Mouse (Mus musculus) erythroblast, embryonic 14.5 days (primary cell): ENCODE measurements at regions not wholly inside any gene's neighbourhood (a gene's known extent, or its start where the extent isn't known, plus 50 kb on each side); places are given as distances from the start of the nearest gene placed in this dataset.

Experiments used
- GATA1 ChIP-seq: IDR thresholded peaks from 2 replicates; pipeline ENCODE4 v1.6.1; 2012; ENCODE audit warnings: low read length, inconsistent platforms, mixed read lengths
- TAL1 ChIP-seq: IDR thresholded peaks from 3 replicates; pipeline ENCODE4 v1.6.1; 2012; ENCODE audit warnings: low read length, inconsistent platforms, mixed read lengths

DNA sequence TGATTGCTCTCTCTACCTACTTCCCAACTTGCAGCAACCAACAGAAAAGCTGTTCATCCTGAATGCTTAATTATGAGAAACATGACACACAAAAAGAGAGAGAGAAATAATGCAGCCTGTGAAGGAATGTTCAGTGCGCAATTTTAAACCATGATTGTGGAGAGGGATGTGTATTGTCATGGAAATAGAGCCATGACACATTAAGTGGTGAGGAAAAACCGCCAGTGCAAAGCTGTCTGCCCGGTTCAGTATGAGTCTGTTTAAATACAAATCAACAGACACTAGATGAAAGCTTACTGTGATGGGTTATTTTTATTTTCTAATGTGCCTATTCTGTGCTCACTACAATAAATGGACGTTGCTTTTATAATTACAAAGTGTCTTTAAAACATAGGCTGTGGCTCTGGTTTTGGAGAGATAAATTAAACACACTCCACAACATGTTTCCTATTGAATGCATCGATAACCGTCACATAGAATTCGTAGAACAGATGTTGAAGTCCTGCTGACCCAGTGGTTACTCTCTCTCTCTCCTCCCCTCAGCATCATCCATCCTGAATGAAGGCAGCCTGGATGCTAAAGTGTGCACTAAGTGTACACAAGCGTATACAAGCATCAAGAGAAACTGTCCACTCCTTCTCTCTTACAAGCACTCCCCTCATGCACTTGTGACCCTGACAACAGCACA lies 374.7 kb upstream of the Slco3a1 start:
- TF ChIP-seq GATA1 (no peak), TAL1 (no peak)
